Mouse (Mus musculus) C2C12 (cell line): ENCODE measurements around the gene Arhgap19. TPM values are rescaled to one million over a fixed set of nuclear protein-coding genes. Genes with fewer than 3 reads are reported as not detected.

Experiments used
- H3K27me3 ChIP-seq: one replicate; pipeline ENCODE4 v1.6.1; 2011; ENCODE audit not compliant: control insufficient read depth, insufficient read depth, insufficient read length
- H3K36me3 ChIP-seq: one replicate; pipeline ENCODE4 v1.6.1; 2011; ENCODE audit not compliant: control insufficient read depth, insufficient read depth
- H3K4me3 ChIP-seq: one replicate; pipeline ENCODE4 v1.5.1; 2011; ENCODE audit warnings: mild to moderate bottlenecking, control low read depth; ENCODE audit not compliant: poor library complexity, insufficient read depth, severe bottlenecking
- H3K79me2 ChIP-seq: one replicate; pipeline ENCODE4 v1.6.1; 2011; ENCODE audit not compliant: control insufficient read depth, insufficient read depth
- H3K79me3 ChIP-seq: one replicate; pipeline ENCODE4 v1.6.1; 2011; ENCODE audit warnings: low read depth, control low read depth
- H3ac ChIP-seq: one replicate; pipeline ENCODE3; 2011; ENCODE audit warnings: low read depth; ENCODE audit not compliant: control insufficient read depth, insufficient read length
- CEBPB ChIP-seq: IDR thresholded peaks from one replicate; pipeline ENCODE4 v1.6.1; 2011; ENCODE audit warnings: low read depth, mild to moderate bottlenecking, control low read depth, moderate library complexity
- CTCF ChIP-seq: IDR thresholded peaks from one replicate; pipeline ENCODE4 v1.5.1; 2011; ENCODE audit not compliant: control insufficient read depth, insufficient read depth, insufficient read length
- FOSL1 ChIP-seq: IDR thresholded peaks from one replicate; pipeline ENCODE4 v1.8.0; 2011; ENCODE audit warnings: mild to moderate bottlenecking, low read length; ENCODE audit not compliant: poor library complexity, insufficient read depth, severe bottlenecking
- MAX ChIP-seq: IDR thresholded peaks from one replicate; pipeline ENCODE4 v1.6.1; 2011; ENCODE audit warnings: mild to moderate bottlenecking, control low read depth
- MYOD1 ChIP-seq: IDR thresholded peaks from one replicate; pipeline ENCODE4 v1.6.1; 2011; ENCODE audit warnings: low read depth; ENCODE audit not compliant: control insufficient read depth, insufficient read length
- MYOG ChIP-seq: IDR thresholded peaks from one replicate; pipeline ENCODE4 v1.6.1; 2011; ENCODE audit not compliant: control insufficient read depth, insufficient read length; ENCODE audit errors: extremely low read depth
- USF1 ChIP-seq: IDR thresholded peaks from one replicate; pipeline ENCODE4 v1.6.1; 2011; ENCODE audit warnings: low read depth, mild to moderate bottlenecking, control low read depth, moderate library complexity
- polyA plus RNA-seq: library from polyadenylated mRNA; unstranded; fragments of >200 nt; fragmentation: generic; extraction: Trizol; gene quantifications from one replicate; pipeline ENCODE4 v1.2.1, GENCODE M21; 2012; ENCODE audit warnings: missing spikeins

Arhgap19 gene
- polyA plus RNA-seq, 1 experiment = 8.9 TPM

DNA sequence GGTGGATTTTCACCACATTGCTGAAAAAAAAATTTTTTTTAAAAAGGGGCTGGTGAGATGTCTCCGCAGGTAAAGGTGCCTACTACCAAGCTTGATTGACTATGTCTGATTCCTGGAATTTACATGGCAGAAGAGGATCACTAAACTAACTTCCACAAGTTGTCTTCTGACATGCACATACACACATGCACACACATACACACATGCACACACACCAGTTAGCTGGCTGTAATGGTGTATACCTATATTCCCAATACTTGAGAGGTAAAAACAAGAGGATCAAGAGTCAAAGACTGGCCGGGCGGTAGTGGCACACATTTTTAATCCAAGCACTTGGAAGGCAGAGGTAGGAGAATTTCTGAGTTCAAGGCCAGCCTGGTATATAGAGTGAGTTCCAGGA is 37.8 kb upstream of the Arhgap19 start:
- H3K36me3 ChIP-seq = no peaks in the 10 kb centered on the region
- no peak overlapping the region for H3K4me3 ChIP-seq
- H3K79me2 ChIP-seq = no peaks in the 10 kb centered on the region
- H3K79me3 ChIP-seq = no peaks in the 10 kb centered on the region
- no peak overlapping the region for H3ac ChIP-seq
- H3K27me3 ChIP-seq = peaks cover 33% of the 10 kb centered on the region
- no peak for TF ChIP-seq CTCF
- no peak for TF ChIP-seq USF1
- TF ChIP-seq CEBPB = no peak
- no peak for TF ChIP-seq FOSL1
- TF ChIP-seq MYOG = no peak
- no peak for TF ChIP-seq MAX

DNA sequence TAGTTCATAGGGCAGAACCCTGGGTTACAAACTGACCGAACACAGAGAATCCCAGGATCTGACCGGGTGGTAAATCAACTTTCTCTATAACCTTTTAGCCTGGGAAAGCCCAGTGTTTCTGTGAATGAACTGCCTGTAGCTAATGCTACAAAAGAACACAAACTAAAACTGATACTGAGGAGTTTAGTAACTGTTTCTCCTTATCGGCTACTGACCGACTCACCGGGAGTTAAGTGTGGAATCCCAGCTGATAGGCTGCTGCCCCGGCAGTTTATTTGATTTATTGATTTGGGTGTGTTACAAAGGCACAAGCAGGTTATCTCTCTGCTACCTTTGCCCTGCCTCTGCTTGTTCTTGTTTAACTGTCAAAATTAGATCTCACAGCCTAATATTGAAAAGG is 37.0 kb upstream of the Arhgap19 start:
- Histone ChIP-seq H3K79me2 (no peaks in the 10 kb centered on the region), H3ac (no peak overlapping the region), H3K36me3 (no peaks in the 10 kb centered on the region), H3K4me3 (no peak overlapping the region), H3K27me3 (peaks cover 33% of the 10 kb centered on the region), H3K79me3 (no peaks in the 10 kb centered on the region)
- no peak for TF ChIP-seq CTCF
- TF ChIP-seq MAX = no peak
- no peak for TF ChIP-seq FOSL1
- no peak for TF ChIP-seq USF1

GRCm38 (mm10) chr19:41837917-41838261 is 36.0 kb upstream of the Arhgap19 start:
- Histone ChIP-seq H3K79me3 (no peaks in the 10 kb centered on the region), H3K36me3 (no peaks in the 10 kb centered on the region), H3K79me2 (no peaks in the 10 kb centered on the region), H3K4me3 (no peak overlapping the region), H3ac (no peak overlapping the region), H3K27me3 (peaks cover 38% of the 10 kb centered on the region)
- TF ChIP-seq USF1 (no peak), CEBPB (no peak), MYOG (no peak), CTCF (no peak), MYOD1 (no peak), FOSL1 (no peak), MAX (no peak)

DNA sequence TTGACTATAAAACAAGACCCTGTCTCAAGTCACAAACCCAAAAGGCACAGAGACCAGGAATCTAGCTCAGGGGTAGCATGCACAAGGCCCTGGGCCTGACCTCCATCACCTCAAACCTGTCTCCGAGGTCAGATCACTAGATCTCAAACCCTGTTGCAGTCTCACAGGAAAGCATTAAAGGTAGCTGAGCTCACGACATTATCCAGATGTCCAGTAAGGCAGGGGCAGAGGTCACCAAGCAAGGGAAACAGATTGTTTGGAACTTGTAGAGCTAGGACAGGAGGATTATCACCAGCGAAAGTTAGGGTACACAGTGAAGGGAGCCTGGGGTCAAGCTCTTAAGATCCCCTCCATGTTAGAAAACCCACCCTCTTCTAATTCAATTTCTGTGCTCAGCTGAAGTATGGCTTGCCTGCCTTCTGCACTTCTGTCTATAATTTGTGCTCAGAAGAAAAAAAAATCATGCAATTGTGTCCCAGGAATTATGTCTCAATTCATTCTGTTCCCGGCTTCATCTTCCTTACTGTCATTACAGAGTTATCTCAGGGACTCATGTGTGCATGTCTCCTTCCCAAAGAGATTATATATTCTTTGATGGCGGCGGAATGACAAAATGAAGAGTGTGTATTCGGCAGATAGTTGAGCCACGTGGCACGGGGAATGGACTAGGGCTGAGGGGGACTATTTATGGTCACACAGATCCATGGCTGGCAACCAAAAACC is 35.5 kb upstream of the Arhgap19 start:
- no peaks in the 10 kb centered on the region for H3K79me2 ChIP-seq
- H3K79me3 ChIP-seq = no peaks in the 10 kb centered on the region
- H3ac ChIP-seq = no peak overlapping the region
- H3K27me3 ChIP-seq = peaks cover 40% of the 10 kb centered on the region
- no peak overlapping the region for H3K4me3 ChIP-seq
- H3K36me3 ChIP-seq = no peaks in the 10 kb centered on the region
- TF ChIP-seq USF1 (no peak), MYOG (no peak), MYOD1 (no peak), MAX (no peak), FOSL1 (no peak), CEBPB (no peak), CTCF (no peak)

- Histone ChIP-seq H3K27me3 (peaks cover 47% of the 10 kb centered on the region), H3K79me2 (no peaks in the 10 kb centered on the region), H3K79me3 (no peaks in the 10 kb centered on the region), H3K36me3 (no peaks in the 10 kb centered on the region), H3ac (no peak overlapping the region), H3K4me3 (no peak overlapping the region)
- TF ChIP-seq MYOD1 (no peak), FOSL1 (no peak), CTCF (no peak), CEBPB (no peak), MAX (no peak), USF1 (no peak), MYOG (no peak)
Measured at GRCm38 (mm10) chr19:41836719-41837118, 34.9 kb upstream of the Arhgap19 start.

GRCm38 (mm10) chr19:41835816-41836215 is 34.0 kb upstream of the Arhgap19 start:
- no peak for TF ChIP-seq USF1
- TF ChIP-seq FOSL1 = no peak
- no peak for TF ChIP-seq CTCF
- TF ChIP-seq MYOG = no peak
- TF ChIP-seq CEBPB = no peak
- no peak for TF ChIP-seq MYOD1
- no peak for TF ChIP-seq MAX
- no peak overlapping the region for H3K4me3 ChIP-seq
- peaks cover 56% of the 10 kb centered on the region for H3K27me3 ChIP-seq

More at GRCm38 (mm10) chr19:41835816-41836215, 34.0 kb upstream of the Arhgap19 start:
- Histone ChIP-seq H3K79me3 (no peaks in the 10 kb centered on the region), H3K79me2 (no peaks in the 10 kb centered on the region), H3K36me3 (no peaks in the 10 kb centered on the region), H3ac (no peak overlapping the region)
